Mouse (Mus musculus): ENCODE results near the gene Sertad2. TPM values are rescaled to one million over a fixed set of nuclear protein-coding genes. Genes with fewer than 3 reads are reported as not detected.

Sertad2 gene
- total RNA-seq, 2 experiments from 2014 or later: 15.4 to 20.1 TPM

- intact Hi-C loops (cut with DNase I): no loop called here
- DNase-seq: no peak
Observed at GRCm38 (mm10) chr11:20586180-20586579, 43.1 kb downstream of the Sertad2 start.

- intact Hi-C loops (cut with DNase I): no loop called here
- DNase-seq: no peak
Observed at GRCm38 (mm10) chr11:20589393-20589792, 46.3 kb downstream of the Sertad2 start.

GRCm38 (mm10) chr11:20592010-20592409 is 49.0 kb downstream of the Sertad2 start:
- intact Hi-C loops (cut with DNase I): loop anchor here (5.0 kb wide), 1 partner anchor 50 kb away; the partner anchor contains the start of gene Sertad2
- no peak for DNase-seq

GRCm38 (mm10) chr11:20594229-20595201 is 51.5 kb downstream of the Sertad2 start:
- intact Hi-C loops (cut with DNase I): loop anchor here (5.0 kb wide), 1 partner anchor 52 kb away; the partner anchor contains the start of gene Sertad2

GRCm38 (mm10) chr11:20603066-20603812 is 60.2 kb downstream of the Sertad2 start:
- DNase-seq: peak; percentile 15 to 28

More at GRCm38 (mm10) chr11:20594229-20595201, 51.5 kb downstream of the Sertad2 start:
- peak; percentile 35 to 38 for DNase-seq

GRCm38 (mm10) chr11:20604119-20604518 is 61.1 kb downstream of the Sertad2 start:
- DNase-seq: no peak
- intact Hi-C loops (cut with DNase I): no loop called here

More at GRCm38 (mm10) chr11:20603066-20603812, 60.2 kb downstream of the Sertad2 start:
- intact Hi-C loops (cut with DNase I): no loop called here

GRCm38 (mm10) chr11:20605613-20606012 is 62.6 kb downstream of the Sertad2 start:
- intact Hi-C loops (cut with DNase I): no loop called here
- DNase-seq: no peak

- intact Hi-C loops (cut with DNase I): no loop called here
- no peak for DNase-seq
Observed at GRCm38 (mm10) chr11:20608442-20608841, 65.4 kb downstream of the Sertad2 start.

GRCm38 (mm10) chr11:20613223-20613622 is 70.2 kb downstream of the Sertad2 start:
- no peak for DNase-seq
- intact Hi-C loops (cut with DNase I): no loop called here

- intact Hi-C loops (cut with DNase I): no loop called here
- no peak for DNase-seq
Observed at GRCm38 (mm10) chr11:20616103-20616502, 73.0 kb downstream of the Sertad2 start.

- no peak for DNase-seq
- intact Hi-C loops (cut with DNase I): no loop called here
Observed at GRCm38 (mm10) chr11:20627146-20627545, 84.1 kb downstream of the Sertad2 start.

- intact Hi-C loops (cut with DNase I): no loop called here
- no peak for DNase-seq
Observed at GRCm38 (mm10) chr11:20628216-20628615, 85.2 kb downstream of the Sertad2 start.

GRCm38 (mm10) chr11:20629700-20630099 is 86.6 kb downstream of the Sertad2 start:
- no peak for DNase-seq
- intact Hi-C loops (cut with DNase I): loop anchor here (2.0 kb wide), 1 partner anchor 87 kb away; the partner anchor contains the start of gene Sertad2

GRCm38 (mm10) chr11:20631026-20631940 is 88.2 kb downstream of the Sertad2 start:
- peak; percentile 95 to 96 for DNase-seq
- intact Hi-C loops (cut with DNase I): loop anchor here (2.0 kb wide), 1 partner anchor 88 kb away; the partner anchor contains the start of gene Sertad2

GRCm38 (mm10) chr11:20631941-20632618 is 89.0 kb downstream of the Sertad2 start:
- peak; percentile 81 to 83 for DNase-seq
- intact Hi-C loops (cut with DNase I): loop anchor here (2.0 kb wide), 1 partner anchor 89 kb away; the partner anchor contains the start of gene Sertad2

- intact Hi-C loops (cut with DNase I): no loop called here
- DNase-seq: peak; percentile 61 to 63
Observed at GRCm38 (mm10) chr11:20632619-20632965, 89.5 kb downstream of the Sertad2 start.

GRCm38 (mm10) chr11:20634543-20634942 is 91.5 kb downstream of the Sertad2 start:
- intact Hi-C loops (cut with DNase I): loop anchor here (2.0 kb wide), 1 partner anchor 102 kb away; no protein-coding TSS in a partner anchor
- DNase-seq: no peak

- DNase-seq: no peak
Observed at GRCm38 (mm10) chr11:20635646-20636045, 92.6 kb downstream of the Sertad2 start.

GRCm38 (mm10) chr11:20636114-20636513 is 93.1 kb downstream of the Sertad2 start:
- intact Hi-C loops (cut with DNase I): no loop called here
- no peak for DNase-seq

More at GRCm38 (mm10) chr11:20635646-20636045, 92.6 kb downstream of the Sertad2 start:
- intact Hi-C loops (cut with DNase I): loop anchor here (2.0 kb wide), 1 partner anchor 103 kb away; no protein-coding TSS in a partner anchor

All from heart, postnatal 14 days (tissue).